Mouse (Mus musculus) liver, embryonic 11.5 days (tissue): ENCODE data around the gene Gabrr1. TPM values are rescaled to one million over a fixed set of nuclear protein-coding genes. Genes with fewer than 3 reads are reported as not detected.
"Not testable (repeated sequence)": the region's sequence is repeated elsewhere in the genome, so short reads cannot be mapped to it uniquely, and the experiment has no call there.

Experiments used
- ATAC-seq: fragments of 200-750 bp; cut with Nextera tagmentation; replicated peaks from 2 replicates; pipeline ENCODE4 v1.8.0; 2017; ENCODE audit warnings: moderate number of reproducible peaks, mild to moderate bottlenecking, moderate TSS enrichment, moderate library complexity; ENCODE audit not compliant: low FRiP score
- DNase-seq: peaks from one replicate; pipeline ENCODE4 v3.0.0-alpha.2; 2017; ENCODE audit warnings: low spot score
- H3K27ac ChIP-seq: fragments of 300-500 bp; sonication (generic); 2 replicates; pipeline ENCODE4 v1.5.1; 2014; ENCODE audit warnings: mild to moderate bottlenecking, low read depth, low read length, control low read depth
- H3K27me3 ChIP-seq: fragments of 300-500 bp; sonication (generic); replicated peaks from 2 replicates; pipeline ENCODE4 v1.6.1; 2014; ENCODE audit warnings: low read length, mixed read lengths; ENCODE audit not compliant: control insufficient read depth, insufficient read depth
- H3K36me3 ChIP-seq: fragments of 300-500 bp; sonication (generic); 2 replicates; pipeline ENCODE4 v1.6.1; 2014; ENCODE audit warnings: mild to moderate bottlenecking, low read length, moderate library complexity, mixed read lengths; ENCODE audit not compliant: control insufficient read depth, insufficient read depth
- H3K4me1 ChIP-seq: fragments of 300-500 bp; sonication (generic); replicated peaks from 2 replicates; pipeline ENCODE4 v1.6.1; 2014; ENCODE audit warnings: low read length, mixed read lengths; ENCODE audit not compliant: control insufficient read depth, insufficient read depth
- H3K4me2 ChIP-seq: fragments of 300-500 bp; sonication (generic); 2 replicates; pipeline ENCODE4 v1.6.1; 2014; ENCODE audit warnings: mild to moderate bottlenecking, control low read depth, moderate library complexity
- H3K4me3 ChIP-seq: fragments of 300-500 bp; sonication (generic); 2 replicates; pipeline ENCODE4 v1.5.1; 2014; ENCODE audit warnings: low read depth, low read length, control low read depth
- H3K9ac ChIP-seq: fragments of 300-500 bp; sonication (generic); 2 replicates; pipeline ENCODE4 v1.6.1; 2014; ENCODE audit warnings: low read depth, low read length, control low read depth
- H3K9me3 ChIP-seq: fragments of 300-500 bp; sonication (generic); 2 replicates; pipeline ENCODE4 v1.6.1; 2016; ENCODE audit warnings: low read length, inconsistent platforms, mixed read lengths; ENCODE audit not compliant: control insufficient read depth
- WGBS: fragments of 180-500 bp; shearing (Covaris S2); extraction: QIAGEN DNeasy Blood & Tissue Kit; methylation state at CpG from one replicate; pipeline ENCODE4 v1.1.7; 2014; 5-methylcytosine and 5-hydroxymethylcytosine counted together
- polyA plus RNA-seq: library from polyadenylated mRNA; unstranded; fragments of >200 nt; fragmentation: Nextera tagmentation; extraction: Ambion mirVana; gene quantifications from 2 replicates; pipeline ENCODE4 v1.2.1, GENCODE M21; 2014

Gene Gabrr1
- polyA plus RNA-seq: not detected in 2 replicates

DNA sequence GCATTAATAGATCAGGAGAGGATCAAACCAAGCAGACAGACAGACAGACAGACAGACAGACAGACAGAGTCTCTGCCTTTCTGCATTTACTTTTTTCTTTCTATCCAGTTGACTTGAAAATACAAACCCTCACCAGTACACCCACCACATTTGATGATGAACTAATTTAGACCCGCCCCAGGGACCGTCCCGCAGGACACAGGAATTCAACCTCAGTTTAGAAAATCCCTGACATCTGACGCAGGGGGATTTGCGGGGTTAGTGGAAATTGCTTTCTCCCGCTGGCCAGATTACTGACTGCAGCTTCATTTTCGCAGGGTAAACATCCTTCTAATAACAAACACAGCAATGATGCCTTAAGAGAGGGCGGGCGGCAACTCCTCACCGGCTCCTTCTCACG lies at the start of gene Gabrr1:
TSS of gene Gabrr1 (plus strand) at position 301 of the 400 bp plus-strand sequence.
- ATAC-seq (no peak), DNase-seq (no peak)
- Histone ChIP-seq H3K27me3 (no peaks in the 10 kb centered on the region), H3K4me3 (no peak within 1 kb of the TSS), H3K9ac (no peak within 1 kb of the TSS), H3K27ac (no peak within 1 kb of the TSS), H3K4me2 (no peak within 1 kb of the TSS), H3K4me1 (no peaks in the 10 kb centered on the region), H3K36me3 (no peaks in the 10 kb centered on the region), H3K9me3 (no peaks in the 10 kb centered on the region)
- 72% methylated on average over 11 of the region's 11 CpGs for WGBS

DNA sequence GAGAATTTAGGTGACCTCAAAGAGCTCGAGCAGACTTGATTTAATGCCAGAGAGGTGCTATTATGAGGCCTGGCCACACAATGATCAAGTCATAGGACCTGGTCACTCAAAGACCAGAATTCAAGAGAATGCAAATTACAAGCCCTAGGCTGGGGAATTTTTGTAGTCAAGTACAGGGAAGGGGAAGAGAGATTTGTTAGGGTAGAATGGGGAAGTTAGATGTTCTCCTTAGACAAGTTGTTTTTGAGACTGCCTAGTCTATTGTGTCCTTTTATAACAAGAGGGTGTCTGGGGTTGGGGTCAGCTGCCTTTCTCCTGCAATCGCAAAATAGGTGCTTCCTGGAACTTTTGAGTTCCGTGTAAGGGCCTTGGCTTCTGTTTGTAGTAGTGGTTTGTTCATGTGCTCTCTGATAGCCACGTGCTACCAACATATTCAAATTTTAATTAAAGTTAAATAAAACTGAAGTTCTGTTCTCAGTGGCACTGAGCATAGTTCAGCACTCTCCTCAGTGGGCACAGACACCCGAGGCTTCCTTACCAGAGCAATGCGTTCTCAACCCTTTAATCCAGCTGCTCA lies 33.1 kb upstream of the Gabrr1 start:
- Histone ChIP-seq H3K4me3 (no peak overlapping the region), H3K4me2 (no peak overlapping the region), H3K36me3 (no peaks in the 10 kb centered on the region), H3K9ac (no peak overlapping the region), H3K27me3 (no peaks in the 10 kb centered on the region), H3K9me3 (no peaks in the 10 kb centered on the region), H3K27ac (no peak overlapping the region), H3K4me1 (no peaks in the 10 kb centered on the region)
- ATAC-seq (no peak), DNase-seq (no peak)
- 64% methylated on average over 6 of the region's 6 CpGs for WGBS

DNA sequence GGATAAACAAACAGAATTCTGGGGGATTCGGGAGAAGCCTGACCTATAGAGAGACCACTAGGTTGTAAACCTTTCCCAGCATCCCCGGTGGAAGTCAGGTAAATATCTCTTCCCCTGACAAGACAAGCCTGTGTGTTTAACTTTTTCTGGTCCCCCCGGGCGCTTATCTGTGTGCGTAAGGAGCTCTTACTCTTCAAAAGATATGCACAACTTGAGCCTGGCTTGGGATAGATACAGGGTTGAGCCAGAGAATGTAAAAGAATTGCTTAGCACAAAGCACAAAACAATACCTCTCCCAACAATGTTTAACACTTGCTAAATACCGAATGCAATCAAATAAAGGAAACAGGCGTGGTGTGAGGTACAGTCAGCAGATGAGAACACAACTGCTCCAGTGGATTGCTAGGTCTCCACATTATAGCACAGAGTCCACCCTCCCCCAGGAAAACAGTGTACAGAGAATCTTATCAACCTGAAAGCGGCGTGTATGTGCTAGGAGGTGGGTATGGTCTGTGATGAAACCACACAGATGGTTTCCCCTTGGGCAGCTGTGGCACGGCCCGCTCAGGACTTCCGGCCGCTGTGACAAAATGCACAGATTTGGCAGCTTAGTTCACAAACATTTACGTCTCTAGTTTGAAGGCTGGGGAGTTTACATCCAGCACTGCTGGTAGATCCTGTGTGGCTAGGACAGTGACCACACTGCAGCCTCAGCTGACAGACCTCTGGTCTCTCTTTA lies 22.4 kb upstream of the Gabrr1 start:
- H3K4me1 ChIP-seq: peaks cover 7% of the 10 kb centered on the region
- WGBS: 45% methylated on average over 14 of the region's 14 CpGs
- no peak overlapping the region for H3K4me3 ChIP-seq
- no peak overlapping the region for H3K9ac ChIP-seq
- H3K9me3 ChIP-seq: no peaks in the 10 kb centered on the region
- peak overlapping the region; percentile 28; the same call in 1 of the 2 replicates for H3K4me2 ChIP-seq
- no peaks in the 10 kb centered on the region for H3K27me3 ChIP-seq
- no peak overlapping the region for H3K27ac ChIP-seq
- ATAC-seq: peak; percentile 83
- no peaks in the 10 kb centered on the region for H3K36me3 ChIP-seq
- no peak for DNase-seq

DNA sequence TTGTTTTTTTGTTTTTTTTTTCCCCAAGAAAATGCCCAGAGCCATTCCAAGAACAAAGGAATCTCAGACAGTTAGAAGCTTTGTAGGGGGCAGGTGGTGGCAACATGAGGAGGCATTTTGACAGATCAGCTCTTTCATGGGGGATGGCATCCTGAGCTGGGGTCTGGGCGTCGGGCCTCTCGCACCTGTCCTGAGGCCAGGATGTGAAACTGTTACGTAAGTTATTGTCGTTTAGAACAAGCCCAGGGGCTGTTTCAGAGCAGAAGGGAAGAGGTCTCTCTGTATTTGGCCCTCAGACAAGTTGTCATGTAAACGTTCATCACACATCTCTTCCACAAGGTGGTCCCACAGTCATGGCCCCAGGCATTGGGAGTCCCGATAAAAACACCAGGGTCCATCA lies 21.5 kb upstream of the Gabrr1 start:
- WGBS: 86% methylated on average over 7 of the region's 7 CpGs
- no peak for ATAC-seq
- H3K9ac ChIP-seq: no peak overlapping the region

DNA sequence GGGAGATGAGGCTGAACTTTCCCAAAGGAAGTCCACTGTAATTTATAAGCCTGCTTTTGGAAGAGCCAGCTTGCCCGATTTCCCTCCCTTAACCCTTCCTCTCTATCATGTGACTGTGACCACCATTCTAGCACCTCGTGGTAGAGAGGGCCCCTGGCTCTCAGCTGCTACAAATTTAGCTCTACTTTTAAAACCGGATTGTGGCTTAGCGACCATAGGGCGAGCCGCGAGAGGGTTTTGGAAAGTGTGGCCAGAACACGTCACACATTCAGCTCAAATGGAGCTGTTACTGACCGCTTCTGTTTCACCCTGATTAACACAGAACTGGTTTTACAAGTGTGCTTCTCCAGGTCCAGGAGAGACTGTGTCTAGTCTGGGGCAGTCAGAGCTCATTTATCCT lies 21.0 kb upstream of the Gabrr1 start:
- 78% methylated on average over 9 of the region's 9 CpGs for WGBS

More for the DNA sequence above, 21.5 kb upstream of the Gabrr1 start:
- no peak for DNase-seq
- Histone ChIP-seq H3K9me3 (no peaks in the 10 kb centered on the region), H3K27me3 (no peaks in the 10 kb centered on the region), H3K27ac (no peak overlapping the region), H3K4me1 (peaks cover 7% of the 10 kb centered on the region), H3K4me3 (no peak overlapping the region), H3K36me3 (no peaks in the 10 kb centered on the region), H3K4me2 (no peak overlapping the region)

DNA sequence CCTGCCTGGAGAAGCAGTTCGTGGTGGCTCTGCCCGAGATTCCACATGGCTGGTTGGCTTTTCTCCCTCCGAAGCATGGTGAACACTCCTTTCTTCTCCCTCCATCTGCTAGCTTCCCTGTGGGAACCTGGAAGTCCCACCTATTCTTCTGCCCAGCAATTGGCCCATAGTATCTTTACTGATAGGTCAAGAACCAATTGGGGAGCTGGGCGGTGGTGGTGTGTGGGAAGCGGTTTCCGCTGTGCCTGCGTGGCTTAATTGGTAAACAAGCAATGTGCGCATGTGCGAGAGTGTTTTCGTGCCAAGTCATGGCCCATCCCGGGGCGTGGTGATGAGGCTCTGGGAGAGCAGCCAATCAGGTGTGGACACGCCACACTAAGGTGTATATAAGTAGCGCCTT lies 19.5 kb upstream of the Gabrr1 start:
- H3K27me3 ChIP-seq, H3K4me1 ChIP-seq, ATAC-seq, DNase-seq, H3K36me3 ChIP-seq, H3K9ac ChIP-seq, H3K4me3 ChIP-seq, H3K4me2 ChIP-seq, H3K27ac ChIP-seq, H3K9me3 ChIP-seq: not testable (repeated sequence)
- WGBS: 93% methylated on average over 10 of the region's 14 CpGs

More for the DNA sequence above, 21.0 kb upstream of the Gabrr1 start:
- Histone ChIP-seq H3K4me2 (no peak overlapping the region), H3K36me3 (no peaks in the 10 kb centered on the region), H3K9me3 (no peaks in the 10 kb centered on the region), H3K4me1 (peaks cover 7% of the 10 kb centered on the region), H3K27ac (no peak overlapping the region), H3K4me3 (no peak overlapping the region), H3K9ac (no peak overlapping the region), H3K27me3 (no peaks in the 10 kb centered on the region)
- ATAC-seq (no peak), DNase-seq (no peak)

DNA sequence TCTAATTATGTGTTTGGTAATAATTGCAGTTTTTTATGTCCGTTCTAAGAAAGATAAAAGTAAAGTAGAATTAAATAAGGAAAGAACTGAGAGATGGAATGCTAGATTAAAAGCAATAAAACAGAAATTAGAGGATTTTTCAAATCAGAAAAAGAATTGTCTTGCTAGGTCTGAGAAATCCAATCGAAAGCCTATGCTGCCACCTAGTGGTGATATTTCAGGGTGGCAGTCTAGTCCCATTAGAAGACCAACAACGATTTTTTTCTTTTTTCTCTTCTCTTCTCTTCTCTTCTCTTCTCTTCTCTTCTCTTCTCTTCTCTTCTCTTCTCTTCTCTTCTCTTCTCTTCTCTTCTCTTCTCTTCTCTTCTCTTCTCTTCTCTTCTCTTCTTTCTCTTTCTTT lies 13.2 kb upstream of the Gabrr1 start:
- H3K9ac ChIP-seq, H3K4me2 ChIP-seq, H3K9me3 ChIP-seq, DNase-seq, H3K27ac ChIP-seq, H3K4me1 ChIP-seq, H3K4me3 ChIP-seq, H3K36me3 ChIP-seq, ATAC-seq, H3K27me3 ChIP-seq: not testable (repeated sequence)
- 7% methylated on average over 3 of the region's 3 CpGs for WGBS

DNA sequence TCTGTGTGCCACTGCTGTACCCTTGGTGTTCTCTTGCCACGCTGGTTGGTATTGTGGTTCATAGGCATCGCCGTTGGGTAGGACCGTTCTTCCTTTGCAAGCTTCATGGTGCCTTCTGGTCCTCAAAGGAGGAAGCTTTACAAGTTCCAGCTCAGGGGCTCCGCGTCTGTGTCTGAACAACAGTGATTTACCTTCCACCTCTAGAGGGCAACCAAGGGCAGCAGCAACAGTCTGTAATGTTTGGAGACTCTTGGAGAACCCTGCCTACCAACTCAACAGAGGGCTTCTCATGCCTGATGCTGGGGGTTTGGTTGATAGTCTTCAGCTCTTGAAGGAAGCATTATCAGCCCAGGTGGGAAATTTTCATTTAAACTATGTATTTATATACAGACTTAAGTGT lies 7.8 kb upstream of the Gabrr1 start:
- DNase-seq (no peak), ATAC-seq (no peak)
- Histone ChIP-seq H3K9ac (no peak overlapping the region), H3K4me1 (no peaks in the 10 kb centered on the region), H3K4me2 (no peak overlapping the region), H3K36me3 (no peaks in the 10 kb centered on the region), H3K27ac (no peak overlapping the region), H3K9me3 (no peaks in the 10 kb centered on the region), H3K4me3 (no peak overlapping the region), H3K27me3 (no peaks in the 10 kb centered on the region)
- 61% methylated on average over 6 of the region's 6 CpGs for WGBS
